Mouse (Mus musculus): Measurements from ENCODE around the gene Ccp110.

- no peak for TF ChIP-seq CTCF (conservative IDR thresholded peaks at IDR 0.05; ENCODE audit: low read length)
- no peak for TF ChIP-seq NANOG (IDR thresholded peaks at IDR 0.05; ENCODE audit: borderline replicate concordance, low read length)
Observed at GRCm38 (mm10) chr7:118775991-118776390, 63.6 kb downstream of the Ccp110 start.

Data from E14TG2a.4 (cell line).